Mouse (Mus musculus) layer of hippocampus, adult 2 months (tissue): ENCODE measurements around the gene Olfr830. TPM values are rescaled to one million over a fixed set of nuclear protein-coding genes. Genes with fewer than 3 reads are reported as not detected.
"Not testable (repeated sequence)": the region's sequence is repeated elsewhere in the genome, so short reads cannot be mapped to it uniquely, and the experiment has no call there.

Experiments used
- DNase-seq, 2 experiments: peaks; one replicate each; pipeline ENCODE4 v3.0.0; 2022; ENCODE audit warnings: low spot score in 2 of 2
- H3K27ac ChIP-seq: fragments of 200-600 bp; 2 replicates; pipeline ENCODE4 v1.8.1; 2022
- H3K4me3 ChIP-seq: fragments of 200-600 bp; 2 replicates; pipeline ENCODE4 v1.8.1; 2022; ENCODE audit warnings: mild to moderate bottlenecking
- CTCF ChIP-seq: fragments of 200-600 bp; conservative IDR thresholded peaks from 2 replicates; pipeline ENCODE4 v1.8.1; 2022; ENCODE audit warnings: antibody characterized with exemption, mild to moderate bottlenecking, moderate library complexity
- long read RNA-seq, 2 experiments: library from polyadenylated mRNA; stranded (forward); transcript quantifications; one replicate each; pipeline ENCODE4 v2.0.0; 2021; ENCODE audit warnings: borderline mapping rate in 2 of 2
- total RNA-seq, 2 experiments: library from RNA; stranded (reverse); gene quantifications; 2 replicates each; pipeline ENCODE4 v1.2.3; 2021

Gene Olfr830
- not detected for total RNA-seq
- long read RNA-seq, experiment 1: 0 reads
- long read RNA-seq, experiment 2: 0 reads

- Histone ChIP-seq H3K4me3 (no peak within 1 kb of the TSS), H3K27ac (no peak within 1 kb of the TSS)
- TF ChIP-seq CTCF: no peak
- no peak for DNase-seq
Observed at GRCm38 (mm10) chr9:18874393-18874792, at the start of gene Olfr830. Gene Olfr830 (plus strand): TSS chr9:18874693.

GRCm38 (mm10) chr9:18854633-18855032 lies 19.9 kb upstream of the Olfr830 start, which contains the start of gene Olfr829:
Gene Olfr829 (plus strand): TSS chr9:18854933.
- H3K27ac ChIP-seq: no peak within 1 kb of the TSS
- TF ChIP-seq CTCF: no peak
- no peak for DNase-seq
- H3K4me3 ChIP-seq: no peak within 1 kb of the TSS

GRCm38 (mm10) chr9:18907699-18908098 lies 33.2 kb downstream of the Olfr830 start:
- DNase-seq, H3K4me3 ChIP-seq, H3K27ac ChIP-seq: not testable (repeated sequence)

- H3K27ac ChIP-seq, DNase-seq, H3K4me3 ChIP-seq: not testable (repeated sequence)
Observed at GRCm38 (mm10) chr9:18927921-18928320, 53.4 kb downstream of the Olfr830 start.

Other genes starting within 250 kb of the Olfr830 start
- gene Muc16, start 200.2 kb upstream of the Olfr830 start, total RNA-seq: not detected
- not detected for gene Olfr24, start 110.7 kb upstream of the Olfr830 start, total RNA-seq
- gene Olfr828, start 55.2 kb upstream of the Olfr830 start, total RNA-seq: not detected
- gene Olfr829, start 19.8 kb upstream of the Olfr830 start, total RNA-seq: not detected
- not detected for gene Olfr832, start 62.4 kb downstream of the Olfr830 start, total RNA-seq
- not detected for gene Olfr834, start 113.3 kb downstream of the Olfr830 start, total RNA-seq
- not detected for gene Olfr835, start 158.0 kb downstream of the Olfr830 start, total RNA-seq
- not detected for gene Olfr836, start 245.7 kb downstream of the Olfr830 start, total RNA-seq